Mouse (Mus musculus) heart, postnatal 0 days (tissue): ENCODE data around the gene Eif3i. TPM values are rescaled to one million over a fixed set of nuclear protein-coding genes. Genes with fewer than 3 reads are reported as not detected.
A peak's percentile ranks its signal among the peaks of the same experiment; 100 is the strongest.

ENCODE experiments used
- ATAC-seq: fragments of 200-750 bp; cut with Nextera tagmentation; 2 replicates; pipeline ENCODE4 v1.8.0; 2017; ENCODE audit warnings: low read depth, moderate number of reproducible peaks, moderate library complexity; ENCODE audit not compliant: insufficient read depth
- DNase-seq: peaks from one replicate; pipeline ENCODE4 v3.0.0-alpha.2; 2016; ENCODE audit warnings: low spot score
- H3K27ac ChIP-seq: fragments of 300-500 bp; sonication (generic); 2 replicates; pipeline ENCODE4 v1.5.1; 2014; ENCODE audit warnings: low read depth, mild to moderate bottlenecking
- H3K27me3 ChIP-seq: fragments of 300-500 bp; sonication (generic); 2 replicates; pipeline ENCODE4 v1.6.1; 2014; ENCODE audit warnings: low read length, mixed read lengths; ENCODE audit not compliant: control insufficient read depth, insufficient read depth
- H3K36me3 ChIP-seq: fragments of 300-500 bp; sonication (generic); replicated peaks from 2 replicates; pipeline ENCODE4 v1.6.1; 2014; ENCODE audit warnings: low read length, mixed read lengths; ENCODE audit not compliant: control insufficient read depth, insufficient read depth
- H3K4me1 ChIP-seq: fragments of 300-500 bp; sonication (generic); 2 replicates; pipeline ENCODE4 v1.6.1; 2014; ENCODE audit warnings: antibody characterized with exemption; ENCODE audit not compliant: control insufficient read depth, insufficient read depth
- H3K4me2 ChIP-seq: fragments of 300-500 bp; sonication (generic); 2 replicates; pipeline ENCODE4 v1.6.1; 2014; ENCODE audit warnings: low read depth, mild to moderate bottlenecking, low read length, moderate library complexity
- H3K4me3 ChIP-seq: fragments of 300-500 bp; sonication (generic); 2 replicates; pipeline ENCODE4 v1.5.1; 2014; ENCODE audit warnings: low read depth, low read length
- H3K9ac ChIP-seq: fragments of 300-500 bp; sonication (generic); replicated peaks from 2 replicates; pipeline ENCODE4 v1.6.1; 2014; ENCODE audit warnings: low read depth, low read length, mixed read lengths
- H3K9me3 ChIP-seq: fragments of 300-500 bp; sonication (generic); replicated peaks from 2 replicates; pipeline ENCODE4 v1.6.1; 2016; ENCODE audit warnings: low read length; ENCODE audit not compliant: control insufficient read depth
- CTCF ChIP-seq: IDR thresholded peaks from 2 replicates; pipeline ENCODE4 v1.5.1; 2016; ENCODE audit warnings: antibody characterized with exemption, control low read depth, low read depth
- EP300 ChIP-seq: IDR thresholded peaks from 2 replicates; pipeline ENCODE4 v1.6.1; 2016; ENCODE audit warnings: antibody characterized with exemption, low read depth
- WGBS: fragments of 180-500 bp; shearing (Covaris S2); extraction: QIAGEN DNeasy Blood & Tissue Kit; methylation state at CpG from one replicate; pipeline ENCODE4 v1.1.7; 2014; 5-methylcytosine and 5-hydroxymethylcytosine counted together
- polyA plus RNA-seq: library from polyadenylated mRNA; unstranded; fragments of >200 nt; fragmentation: Nextera tagmentation; extraction: Ambion mirVana; gene quantifications from 2 replicates; pipeline ENCODE4 v1.2.1, GENCODE M21; 2015
- total RNA-seq: library from RNA; depleted of rRNA; stranded (reverse); fragments of >200 nt; gene quantifications from 2 replicates; pipeline ENCODE4 v1.2.3, GENCODE M21; 2014; ENCODE audit warnings: low replicate concordance

Gene Eif3i
- total and polyA plus RNA-seq, 2 experiments from 2014 or later: 169 to 408 TPM

DNA sequence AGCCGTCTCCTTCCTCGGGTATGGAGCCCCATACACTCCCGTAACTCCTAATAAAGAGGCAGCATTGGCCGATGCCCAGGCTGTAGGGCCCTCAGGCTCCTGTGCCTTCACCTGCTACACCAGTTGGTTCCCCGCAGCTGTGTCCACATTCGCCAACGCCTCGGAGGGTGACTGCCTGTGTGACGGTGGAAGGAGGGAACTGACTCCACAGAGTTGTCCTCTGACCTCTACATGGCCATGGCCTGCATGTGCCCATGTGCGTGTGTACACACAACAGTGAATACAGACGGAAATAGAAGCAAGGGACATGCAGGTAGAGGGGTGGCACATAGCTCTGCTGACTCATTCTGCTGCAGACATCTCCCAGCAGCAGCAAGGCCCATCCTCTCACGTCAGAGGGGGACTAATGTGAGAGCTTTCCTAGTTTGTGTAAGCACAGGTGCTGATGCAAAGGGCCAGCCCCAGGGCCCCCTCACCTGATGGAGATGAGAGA lies 8.7 kb upstream of the Eif3i start:
- H3K9me3 ChIP-seq: no peaks in the 10 kb centered on the region
- 73% methylated on average over 12 of the region's 12 CpGs for WGBS
- no peak overlapping the region for H3K9ac ChIP-seq
- no peak for DNase-seq
- no peaks in the 10 kb centered on the region for H3K27me3 ChIP-seq
- H3K4me2 ChIP-seq: no peak overlapping the region
- H3K4me3 ChIP-seq: no peak overlapping the region
- ATAC-seq: no peak
- peak overlapping the region; percentile 16; the same call in 1 of the 2 replicates for H3K27ac ChIP-seq
- peaks cover 7% of the 10 kb centered on the region for H3K4me1 ChIP-seq
- peaks cover 31% of the 10 kb centered on the region for H3K36me3 ChIP-seq
- TF ChIP-seq EP300 (no peak), CTCF (no peak)

DNA sequence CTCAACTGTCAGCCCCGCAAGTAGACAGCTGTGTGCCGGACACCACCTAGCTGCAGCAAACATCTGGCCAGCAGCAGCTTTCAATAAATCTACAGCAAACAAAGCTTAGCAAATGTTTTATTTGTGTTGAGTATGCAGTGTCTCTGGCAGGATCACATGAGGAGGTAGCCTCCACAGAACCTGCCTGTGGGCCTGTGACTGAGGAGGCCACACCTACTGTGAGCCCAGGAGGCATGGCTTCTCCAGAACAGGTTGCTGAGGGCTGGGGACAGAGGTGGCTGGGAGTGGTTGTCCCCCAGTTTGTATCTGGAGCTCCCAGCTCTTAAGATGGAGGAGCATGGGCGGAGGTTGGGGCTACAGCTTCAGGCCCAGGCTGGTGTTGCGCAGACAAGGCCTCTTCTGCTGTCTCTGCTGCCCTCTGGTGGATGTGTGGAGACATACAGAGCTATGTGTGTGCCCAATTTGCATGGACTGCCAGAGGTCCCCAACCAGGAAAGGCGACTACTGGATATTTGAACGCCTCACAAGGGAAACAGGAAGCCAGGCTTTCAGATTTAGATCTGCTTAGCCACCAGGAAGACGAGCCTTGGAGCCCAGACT lies 8.1 kb upstream of the Eif3i start:
- 0 out of 2 replicates have a peak, but pooled peaks cover under 1% of the 10 kb centered on the region for H3K4me1 ChIP-seq
- no peak overlapping the region for H3K9ac ChIP-seq
- ATAC-seq (peak; percentile 88), DNase-seq (peak; percentile 90)
- H3K27ac ChIP-seq: no peak overlapping the region
- H3K36me3 ChIP-seq: peaks cover 37% of the 10 kb centered on the region
- H3K27me3 ChIP-seq: no peaks in the 10 kb centered on the region
- WGBS: 32% methylated on average over 7 of the region's 7 CpGs
- no peak overlapping the region for H3K4me2 ChIP-seq
- no peaks in the 10 kb centered on the region for H3K9me3 ChIP-seq
- TF ChIP-seq EP300 (no peak), CTCF (peak; percentile 93)
- H3K4me3 ChIP-seq: no peak overlapping the region

DNA sequence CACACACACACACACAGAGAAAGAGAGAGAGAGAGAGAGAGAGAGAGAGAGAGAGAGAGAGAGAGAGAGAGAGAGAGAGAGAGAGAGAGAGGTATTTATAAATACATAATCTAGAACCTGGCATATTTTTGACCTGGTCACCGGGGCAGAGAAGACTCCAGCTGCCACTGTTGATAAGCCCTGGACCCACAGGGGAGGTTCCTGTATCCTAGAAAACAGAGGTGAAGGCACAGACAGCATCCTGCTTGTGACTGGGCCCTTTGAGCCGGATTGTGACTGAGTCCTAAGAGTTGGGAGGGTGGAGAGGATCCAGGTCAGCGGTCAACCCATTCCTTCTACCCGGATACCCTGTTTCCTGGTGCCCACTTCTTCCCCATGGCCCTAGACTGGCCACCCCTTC lies 11.6 kb downstream of the Eif3i start:
- WGBS: 49% methylated on average over 4 of the region's 4 CpGs
- H3K9me3 ChIP-seq: no peaks in the 10 kb centered on the region
- no peak for DNase-seq
- H3K4me2 ChIP-seq: no peak overlapping the region
- H3K9ac ChIP-seq: no peak overlapping the region
- no peak for ATAC-seq
- peaks cover 36% of the 10 kb centered on the region for H3K36me3 ChIP-seq
- H3K27me3 ChIP-seq: no peaks in the 10 kb centered on the region
- no peak overlapping the region for H3K4me3 ChIP-seq
- H3K4me1 ChIP-seq: peaks cover 6% of the 10 kb centered on the region; the same call in 1 of the 2 replicates
- no peak for TF ChIP-seq EP300
- no peak for TF ChIP-seq CTCF
- H3K27ac ChIP-seq: no peak overlapping the region

DNA sequence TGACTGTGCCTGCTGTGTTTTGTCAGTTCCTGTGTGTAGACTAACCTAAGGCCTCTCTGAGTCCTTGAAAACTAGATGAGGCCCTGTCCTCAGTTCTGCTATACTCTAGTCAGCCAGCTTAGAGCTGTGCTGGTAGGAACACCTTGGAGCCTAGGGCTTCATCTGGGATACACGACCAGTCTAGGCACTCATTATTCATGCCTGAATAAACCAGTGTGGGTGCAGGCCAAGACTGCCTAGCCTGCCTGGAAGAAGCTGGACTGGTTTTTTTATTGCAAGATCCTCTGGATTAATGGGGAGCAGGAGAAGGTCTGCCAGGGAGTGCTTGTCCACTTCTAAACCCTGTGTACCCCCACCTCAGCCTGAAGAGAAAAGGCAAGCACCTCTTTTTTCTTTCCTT lies 13.5 kb downstream of the Eif3i start:
- 53% methylated on average over 1 of the region's 1 CpGs for WGBS
- Histone ChIP-seq H3K4me2 (no peak overlapping the region), H3K27me3 (no peaks in the 10 kb centered on the region), H3K4me3 (no peak overlapping the region), H3K4me1 (peaks cover 6% of the 10 kb centered on the region; the same call in 1 of the 2 replicates), H3K9ac (no peak overlapping the region), H3K36me3 (peaks cover 17% of the 10 kb centered on the region), H3K27ac (no peak overlapping the region), H3K9me3 (no peaks in the 10 kb centered on the region)
- DNase-seq (no peak), ATAC-seq (no peak)
- TF ChIP-seq EP300: no peak
- no peak for TF ChIP-seq CTCF

DNA sequence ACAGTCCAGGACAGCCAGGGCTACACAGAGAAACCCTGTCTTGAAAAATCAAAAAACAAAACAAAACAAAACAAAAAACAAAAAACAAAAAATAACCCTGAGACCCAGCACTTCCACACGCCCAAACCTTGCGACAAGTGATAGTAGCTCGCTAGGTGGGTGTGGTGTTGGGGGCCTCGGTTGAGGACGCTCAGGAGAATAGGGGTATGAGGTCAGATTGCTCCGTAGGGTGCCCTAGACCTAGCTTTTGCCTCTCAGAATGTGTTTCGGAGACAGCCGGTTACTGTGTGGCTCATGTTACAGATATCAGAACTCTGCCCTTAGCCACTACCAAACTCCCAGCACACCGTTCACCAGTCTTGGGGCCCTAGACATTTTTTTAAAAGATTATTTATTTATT lies 14.7 kb downstream of the Eif3i start:
- no peak for DNase-seq
- H3K4me3 ChIP-seq: no peak overlapping the region
- H3K9ac ChIP-seq: no peak overlapping the region
- TF ChIP-seq EP300 (no peak), CTCF (no peak)
- H3K27ac ChIP-seq: no peak overlapping the region
- H3K9me3 ChIP-seq: no peaks in the 10 kb centered on the region
- 82% methylated on average over 9 of the region's 9 CpGs for WGBS
- peak overlapping the region; percentile 73 for H3K4me2 ChIP-seq
- no peaks in the 10 kb centered on the region for H3K27me3 ChIP-seq
- ATAC-seq: no peak
- H3K4me1 ChIP-seq: peaks cover 6% of the 10 kb centered on the region; the same call in 1 of the 2 replicates
- H3K36me3 ChIP-seq: peaks cover 6% of the 10 kb centered on the region
